Mouse (Mus musculus): ENCODE results near the gene Galnt11.

- TF ChIP-seq GATA1 (IDR thresholded peaks at IDR 0.05; ENCODE audit: low read length): no peak
- TF ChIP-seq TAL1 (IDR thresholded peaks at IDR 0.05; ENCODE audit: low read length): no peak
These were observed 40.6 kb upstream of the Galnt11 start, which contains the start of gene Galntl5 for GRCm38 (mm10) chr5:25181004-25181531.
